Comparison of ENCODE assay signal across 20 mouse cellular contexts in genomic region chr5:122411892-122412291, GRCm38 (mm10). TPM values are rescaled to one million over a fixed set of nuclear protein-coding genes. Genes with fewer than 3 reads are reported as not detected.
DNase-seq lines count a peak whose midpoint lies in the region; ATAC-seq lines count a peak whose summit lies in the region.
"Had no signal": no experiment of that assay in that cellular context is flagged by ENCODE, and none has a peak within 500 bp of the region (broad histone marks: within the 10 kb centered on the region; RNA-seq: fewer than 3 reads in every experiment).

No protein-coding gene starts in this region.

- H3K9ac ChIP-seq in heart, embryonic 11.5 days (ENCODE audit: low read depth, low read length): no peak overlapping the region
- H3K9ac ChIP-seq: embryonic facial prominence, embryonic 12.5 days; forebrain, embryonic 13.5 days; forebrain, embryonic 15.5 days; forebrain, postnatal 0 days had no signal

- WGBS in heart, embryonic 11.5 days (ENCODE audit: insufficient replicate concordance): 79% methylated on average over 5 of the region's 5 CpGs

- H3K9me3 ChIP-seq in heart, embryonic 11.5 days (replicated peaks; ENCODE audit: control insufficient read depth, low read length): no peaks in the 10 kb centered on the region
- H3K9me3 ChIP-seq: embryonic facial prominence, embryonic 12.5 days; forebrain, embryonic 13.5 days; forebrain, embryonic 15.5 days had no signal

- no peak overlapping the region for H3K4me3 ChIP-seq in heart, embryonic 11.5 days (ENCODE audit: low read depth, low read length)
- H3K4me3 ChIP-seq: embryonic facial prominence, embryonic 10.5 days; embryonic facial prominence, embryonic 12.5 days; forebrain, embryonic 13.5 days; forebrain, embryonic 15.5 days had no signal

- H3K27ac ChIP-seq in heart, embryonic 11.5 days (ENCODE audit: low read depth, low read length): no peak overlapping the region
- H3K27ac ChIP-seq: embryonic facial prominence, embryonic 10.5 days; embryonic facial prominence, embryonic 12.5 days; forebrain, embryonic 13.5 days; forebrain, embryonic 15.5 days had no signal

- no peak overlapping the region for H3K4me2 ChIP-seq in heart, embryonic 11.5 days
- H3K4me2 ChIP-seq: embryonic facial prominence, embryonic 12.5 days; forebrain, embryonic 13.5 days; forebrain, embryonic 15.5 days had no signal

- no peaks in the 10 kb centered on the region for H3K27me3 ChIP-seq in heart, embryonic 11.5 days (ENCODE audit: control insufficient read depth, insufficient read depth, low read length)
- H3K27me3 ChIP-seq: embryonic facial prominence, embryonic 12.5 days; forebrain, embryonic 13.5 days; forebrain, embryonic 15.5 days; Patski had no signal

- DNase-seq in heart, adult 9 months (ENCODE audit: low spot score in 2 of 2): peak; percentile 49 to 53
- DNase-seq in lung, postnatal 10 days: peak; percentile 11
- no peak for DNase-seq in lung, postnatal 25 days (ENCODE audit: low spot score)
- no peak for DNase-seq in spleen, postnatal 36 days (ENCODE audit: low spot score in 2 of 2)
- DNase-seq: adrenal gland, adult 8-10 months; adrenal gland, postnatal 14 days; adrenal gland, postnatal 36 days; cerebellum, adult 11-12 months; cerebellum, adult 2 months; cerebellum, adult 9-10 months; cerebellum, postnatal 10 days; cerebellum, postnatal 25 days; forebrain, postnatal 0 days had no signal

- no peak for ATAC-seq in heart, embryonic 11.5 days (replicated peaks; ENCODE audit: insufficient number of reproducible peaks, low FRiP score, low TSS enrichment)
- ATAC-seq: activated CD4-positive, CD25-positive, alpha-beta regulatory T cell, adult 4 months; forebrain, embryonic 13.5 days; forebrain, embryonic 15.5 days; forebrain, postnatal 0 days; Patski had no signal

- H3K4me1 ChIP-seq in heart, embryonic 11.5 days (ENCODE audit: control insufficient read depth, insufficient read depth, low read length): no peaks in the 10 kb centered on the region
- H3K4me1 ChIP-seq: embryonic facial prominence, embryonic 12.5 days; forebrain, embryonic 13.5 days; forebrain, embryonic 15.5 days had no signal

- H3K36me3 ChIP-seq in heart, embryonic 11.5 days (ENCODE audit: control insufficient read depth, insufficient read depth, low read length): peaks cover 9% of the 10 kb centered on the region

RNA-seq across cellular contexts. Expression of gene Anapc7, which starts 9.6 kb away (rescaled TPM):
- polyA plus RNA-seq in heart, embryonic 11.5 days (2014; fragmentation: Nextera tagmentation; extraction: Ambion mirVana): 20.9 and 22.1 TPM in 2 replicates

RNA-seq across cellular contexts. Expression of gene Arpc3, which starts 20.2 kb away (rescaled TPM):
- 39.3 and 81.8 TPM in 2 replicates for polyA plus RNA-seq in heart, embryonic 11.5 days (2014; fragmentation: Nextera tagmentation; extraction: Ambion mirVana)

RNA-seq across cellular contexts. Expression of gene Fam216a, which starts 39.7 kb away (rescaled TPM):
- polyA plus RNA-seq in heart, embryonic 11.5 days (2014; fragmentation: Nextera tagmentation; extraction: Ambion mirVana): 67.4 TPM in 2 replicates

RNA-seq across cellular contexts. Expression of gene Gpn3, which starts 40.2 kb away (rescaled TPM):
- 63.1 and 67.2 TPM in 2 replicates for polyA plus RNA-seq in heart, embryonic 11.5 days (2014; fragmentation: Nextera tagmentation; extraction: Ambion mirVana)

RNA-seq across cellular contexts. Expression of gene Vps29, which starts 57.7 kb away (rescaled TPM):
- polyA plus RNA-seq in heart, embryonic 11.5 days (2014; fragmentation: Nextera tagmentation; extraction: Ambion mirVana): 241 and 245 TPM in 2 replicates

Comparison
In these comparisons a context has a peak if more than half of its experiments do, and no peak if none do; other contexts are left out.
1. DNase-seq: peak in heart, adult 9 months (2 of 2) and lung, postnatal 10 days (single experiment); none in lung, postnatal 25 days (single experiment) and spleen, postnatal 36 days (0 of 2).